Mouse (Mus musculus) bone marrow, adult 2 months (tissue): Measurements from ENCODE around the gene Ndufb4.

Experiments
- CTCF ChIP-seq: fragments of 200-500 bp; IDR thresholded peaks from 2 replicates; pipeline ENCODE4 v1.5.1; 2011; ENCODE audit warnings: low read length, control low read depth; ENCODE audit not compliant: control insufficient read depth, insufficient read depth
- POLR2A ChIP-seq: fragments of 200-500 bp; IDR thresholded peaks from 2 replicates; pipeline ENCODE4 v1.6.1; 2011; ENCODE audit warnings: low read depth, mild to moderate bottlenecking, control low read depth, low read length, borderline replicate concordance; ENCODE audit not compliant: control insufficient read depth

GRCm38 (mm10) chr16:37599326-37599725 lies 54.9 kb downstream of the Ndufb4 start:
- TF ChIP-seq CTCF (no peak), POLR2A (no peak)
